Mouse (Mus musculus): ENCODE measurements at regions not wholly inside any gene's neighbourhood (a gene's known extent, or its start where the extent isn't known, plus 50 kb on each side); places are given as distances from the start of the nearest gene placed in this dataset.

- Histone ChIP-seq H3K4me2 (replicated peaks) (no peak overlapping the region), H3K27me3 (replicated peaks) (no peaks in the 10 kb centered on the region), H3K27ac (no peak overlapping the region), H3K9me3 (no peaks in the 10 kb centered on the region), H3K36me3 (no peaks in the 10 kb centered on the region), H3K9ac (no peak overlapping the region), H3K4me3 (no peak overlapping the region), H3K4me1 (peaks cover 6% of the 10 kb centered on the region)
- WGBS, result 71% methylated on average over 3 of the region's 3 CpGs
- no peak for ATAC-seq (ENCODE audit: low FRiP score, low read depth)
Observed at GRCm38 (mm10) chr12:102057979-102058378, 70.6 kb upstream of the Slc24a4 start.

GRCm38 (mm10) chr12:102058428-102058827 is 70.1 kb upstream of the Slc24a4 start:
- Histone ChIP-seq H3K4me1 (peaks cover 6% of the 10 kb centered on the region), H3K9me3 (no peaks in the 10 kb centered on the region), H3K4me2 (replicated peaks) (no peak overlapping the region), H3K27me3 (replicated peaks) (no peaks in the 10 kb centered on the region), H3K36me3 (no peaks in the 10 kb centered on the region), H3K27ac (no peak overlapping the region), H3K4me3 (no peak overlapping the region), H3K9ac (no peak overlapping the region)
- WGBS, result 72% methylated on average over 3 of the region's 3 CpGs
- peak; percentile 25; the same call in 1 of the 2 replicates for ATAC-seq (ENCODE audit: low FRiP score, low read depth)

DNA sequence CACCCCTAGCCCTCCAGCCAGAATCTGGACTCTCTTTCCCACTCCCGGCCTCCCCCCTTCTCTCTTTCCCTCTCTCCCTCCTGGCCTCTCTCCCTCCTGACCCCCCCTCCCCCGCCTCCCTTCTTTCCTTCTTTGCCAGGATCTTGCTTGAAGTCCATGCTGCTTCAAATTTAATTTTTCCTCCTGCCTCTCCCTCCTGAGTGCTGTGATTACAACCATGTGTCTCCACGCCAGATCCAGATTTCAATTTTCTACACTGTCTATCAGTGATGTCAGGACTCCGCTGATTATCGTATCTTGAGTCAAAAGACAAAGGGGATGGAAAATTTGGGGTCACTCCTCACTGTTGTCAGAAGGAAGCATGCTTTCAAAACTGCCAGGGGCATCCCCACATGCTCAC is 67.4 kb upstream of the Slc24a4 start:
- Histone ChIP-seq H3K4me2 (replicated peaks) (no peak overlapping the region), H3K36me3 (no peaks in the 10 kb centered on the region), H3K4me1 (peaks cover 6% of the 10 kb centered on the region), H3K4me3 (no peak overlapping the region), H3K27ac (no peak overlapping the region), H3K27me3 (replicated peaks) (no peaks in the 10 kb centered on the region), H3K9me3 (no peaks in the 10 kb centered on the region), H3K9ac (no peak overlapping the region)
- 79% methylated on average over 5 of the region's 5 CpGs for WGBS
- no peak for ATAC-seq (ENCODE audit: low FRiP score, low read depth)

GRCm38 (mm10) chr12:102061657-102062614 is 66.6 kb upstream of the Slc24a4 start:
- Histone ChIP-seq H3K9ac (no peak overlapping the region), H3K4me3 (no peak overlapping the region), H3K36me3 (no peaks in the 10 kb centered on the region), H3K27me3 (replicated peaks) (no peaks in the 10 kb centered on the region), H3K4me1 (peaks cover 6% of the 10 kb centered on the region), H3K9me3 (no peaks in the 10 kb centered on the region), H3K27ac (no peak overlapping the region), H3K4me2 (replicated peaks) (no peak overlapping the region)
- ATAC-seq (ENCODE audit: low FRiP score, low read depth), result no peak
- WGBS, result 75% methylated on average over 7 of the region's 7 CpGs

DNA sequence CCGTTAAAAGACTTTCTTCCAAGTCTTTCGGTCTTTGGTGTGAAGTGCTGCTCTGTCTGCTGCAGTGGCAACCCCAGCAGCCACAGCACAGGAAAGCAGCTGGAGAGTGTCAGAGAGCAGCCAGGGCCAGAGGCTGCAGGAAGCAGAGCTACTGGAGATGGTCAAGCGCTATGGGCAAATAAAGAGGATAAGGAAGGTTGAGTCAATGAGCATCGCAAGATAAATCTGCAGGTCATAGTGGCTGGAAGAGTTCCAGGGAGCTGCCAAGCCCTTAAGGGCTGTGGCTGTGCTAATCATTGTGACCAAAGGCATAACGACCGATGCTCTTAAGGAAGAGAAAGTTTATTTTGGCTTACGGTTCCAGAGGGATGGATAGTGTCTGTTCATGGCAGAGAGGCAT is 65.9 kb upstream of the Slc24a4 start:
- Histone ChIP-seq H3K27me3 (replicated peaks) (no peaks in the 10 kb centered on the region), H3K36me3 (no peaks in the 10 kb centered on the region), H3K27ac (no peak overlapping the region), H3K9me3 (no peaks in the 10 kb centered on the region), H3K4me2 (replicated peaks) (no peak overlapping the region), H3K4me3 (no peak overlapping the region), H3K4me1 (peaks cover 6% of the 10 kb centered on the region), H3K9ac (no peak overlapping the region)
- WGBS, result 84% methylated on average over 7 of the region's 7 CpGs
- no peak for ATAC-seq (ENCODE audit: low FRiP score, low read depth)

- Histone ChIP-seq H3K9ac (no peak overlapping the region), H3K4me1 (peaks cover 6% of the 10 kb centered on the region; the same call in 1 of the 2 replicates), H3K36me3 (no peaks in the 10 kb centered on the region), H3K4me2 (replicated peaks) (no peak overlapping the region), H3K9me3 (no peaks in the 10 kb centered on the region), H3K27ac (no peak overlapping the region), H3K4me3 (no peak overlapping the region), H3K27me3 (replicated peaks) (no peaks in the 10 kb centered on the region)
- no peak for ATAC-seq (ENCODE audit: low FRiP score, low read depth)
- 88% methylated on average over 6 of the region's 6 CpGs for WGBS
Observed at GRCm38 (mm10) chr12:102063211-102063610, 65.3 kb upstream of the Slc24a4 start.

- H3K27me3 ChIP-seq (replicated peaks), result no peaks in the 10 kb centered on the region
- H3K4me3 ChIP-seq, result no peak overlapping the region
- no peak for ATAC-seq (ENCODE audit: low FRiP score, low read depth)
- 59% methylated on average over 5 of the region's 5 CpGs for WGBS
- H3K36me3 ChIP-seq, result no peaks in the 10 kb centered on the region
- H3K27ac ChIP-seq, result no peak overlapping the region
- H3K9me3 ChIP-seq, result no peaks in the 10 kb centered on the region
- no peak overlapping the region for H3K9ac ChIP-seq
- H3K4me1 ChIP-seq, result no peaks in the 10 kb centered on the region
- H3K4me2 ChIP-seq (replicated peaks), result no peak overlapping the region
Observed at GRCm38 (mm10) chr12:102064710-102065325, 63.7 kb upstream of the Slc24a4 start.

GRCm38 (mm10) chr12:102067685-102068084 is 60.8 kb upstream of the Slc24a4 start:
- Histone ChIP-seq H3K27me3 (replicated peaks) (no peaks in the 10 kb centered on the region), H3K4me3 (no peak overlapping the region), H3K27ac (no peak overlapping the region), H3K4me2 (replicated peaks) (no peak overlapping the region), H3K9ac (no peak overlapping the region), H3K9me3 (no peaks in the 10 kb centered on the region), H3K36me3 (no peaks in the 10 kb centered on the region), H3K4me1 (no peaks in the 10 kb centered on the region)
- no peak for ATAC-seq (ENCODE audit: low FRiP score, low read depth)
- WGBS, result 95% methylated on average over 7 of the region's 7 CpGs

DNA sequence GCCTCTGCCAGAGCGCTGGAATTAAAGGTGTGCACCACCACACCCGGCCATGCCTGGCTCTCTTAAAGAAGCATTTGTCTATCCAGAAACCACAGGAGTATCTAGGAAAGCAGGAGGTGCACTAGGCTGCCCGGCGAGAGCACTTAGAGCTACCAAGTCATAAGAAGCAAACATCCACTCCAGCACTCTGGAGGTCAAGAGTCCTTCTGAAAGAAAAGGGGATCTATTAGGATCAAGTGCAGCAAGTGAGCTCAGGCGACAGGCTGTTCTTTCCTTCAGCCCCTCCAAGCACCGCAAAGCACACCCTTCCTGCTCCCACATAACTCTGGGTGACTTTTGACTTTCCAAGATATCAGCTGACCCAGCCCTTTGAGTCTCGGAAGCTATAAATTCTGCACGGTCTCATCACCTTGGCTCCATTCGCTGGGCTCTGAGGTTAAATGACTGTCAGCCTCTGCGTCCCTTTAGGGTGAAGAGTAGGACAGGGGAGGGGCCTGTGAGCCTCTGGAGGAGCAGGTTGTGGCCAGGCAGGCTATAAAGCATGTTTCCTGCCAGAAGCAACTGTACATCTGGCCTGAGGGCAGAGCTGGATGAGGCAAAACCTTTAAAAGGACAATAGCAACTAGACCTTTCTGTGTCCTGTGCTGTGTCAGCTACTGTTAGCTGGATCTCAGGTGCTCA is 58.9 kb upstream of the Slc24a4 start:
- Histone ChIP-seq H3K36me3 (no peaks in the 10 kb centered on the region), H3K4me1 (no peaks in the 10 kb centered on the region), H3K4me2 (replicated peaks) (no peak overlapping the region), H3K27ac (no peak overlapping the region), H3K9ac (no peak overlapping the region), H3K27me3 (replicated peaks) (no peaks in the 10 kb centered on the region), H3K9me3 (no peaks in the 10 kb centered on the region), H3K4me3 (no peak overlapping the region)
- 63% methylated on average over 10 of the region's 10 CpGs for WGBS
- no peak for ATAC-seq (ENCODE audit: low FRiP score, low read depth)

DNA sequence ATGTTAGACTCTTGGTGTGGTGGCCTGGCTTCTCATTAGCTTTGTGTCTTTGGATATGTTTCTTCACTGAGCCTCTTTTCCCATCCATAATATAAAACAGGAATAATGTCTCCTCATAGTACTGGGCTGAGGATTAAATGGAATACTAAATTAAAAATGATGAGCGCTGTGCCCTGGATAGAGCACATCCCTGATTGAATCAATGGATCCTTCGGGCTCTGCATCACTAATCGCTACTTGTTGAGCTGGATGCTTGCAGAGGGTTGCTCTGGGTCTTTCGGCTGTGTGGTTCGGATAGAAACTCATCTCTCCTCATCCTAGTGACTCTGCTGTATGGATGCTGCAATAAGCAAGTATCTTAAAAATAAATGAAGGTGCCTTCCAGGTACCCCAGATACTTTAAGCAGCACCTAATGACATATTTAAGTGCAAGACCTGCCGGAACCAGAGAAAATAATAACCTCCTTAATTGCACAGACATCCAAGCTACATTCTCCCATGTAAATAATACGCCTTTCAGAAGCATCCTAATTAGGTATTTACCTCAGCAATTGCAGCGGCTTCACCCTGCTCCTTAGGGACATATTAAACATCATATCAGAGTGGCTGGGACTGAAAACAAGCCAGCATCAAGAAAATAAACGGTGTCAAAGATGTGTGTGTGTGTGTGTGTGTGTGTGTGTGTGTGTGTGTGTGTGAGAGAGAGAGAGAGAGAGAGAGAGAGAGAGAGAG is 56.5 kb upstream of the Slc24a4 start:
- H3K27ac ChIP-seq, result no peak overlapping the region
- no peaks in the 10 kb centered on the region for H3K4me1 ChIP-seq
- H3K4me2 ChIP-seq (replicated peaks), result no peak overlapping the region
- no peaks in the 10 kb centered on the region for H3K9me3 ChIP-seq
- no peak overlapping the region for H3K9ac ChIP-seq
- no peak for ATAC-seq (ENCODE audit: low FRiP score, low read depth)
- 77% methylated on average over 9 of the region's 9 CpGs for WGBS
- H3K36me3 ChIP-seq, result no peaks in the 10 kb centered on the region
- no peaks in the 10 kb centered on the region for H3K27me3 ChIP-seq (replicated peaks)
- no peak overlapping the region for H3K4me3 ChIP-seq

DNA sequence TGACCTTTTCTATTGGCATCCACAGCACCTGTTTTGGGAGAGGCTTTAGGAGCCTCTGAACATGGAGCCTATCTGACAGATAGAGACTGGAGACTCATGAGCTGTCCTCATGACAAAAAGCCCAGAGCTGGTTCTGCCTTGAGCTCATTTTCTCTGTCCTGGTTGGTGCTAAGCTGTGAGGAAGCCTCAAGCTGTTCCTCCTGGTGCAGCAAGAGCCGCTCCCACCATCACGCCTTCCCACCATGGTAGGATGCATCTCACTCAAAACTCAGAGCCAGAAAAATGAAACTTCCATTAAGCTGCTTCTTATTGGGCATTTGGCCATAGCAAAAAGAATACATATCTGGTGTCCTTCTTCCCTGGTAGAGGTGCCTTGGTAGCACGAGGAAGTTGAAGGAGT is 55.0 kb upstream of the Slc24a4 start:
- Histone ChIP-seq H3K4me3 (no peak overlapping the region), H3K4me2 (replicated peaks) (no peak overlapping the region), H3K27ac (no peak overlapping the region), H3K36me3 (no peaks in the 10 kb centered on the region), H3K9ac (no peak overlapping the region), H3K27me3 (replicated peaks) (no peaks in the 10 kb centered on the region), H3K9me3 (no peaks in the 10 kb centered on the region), H3K4me1 (no peaks in the 10 kb centered on the region)
- 94% methylated on average over 3 of the region's 3 CpGs for WGBS
- ATAC-seq (ENCODE audit: low FRiP score, low read depth), result no peak

- no peaks in the 10 kb centered on the region for H3K36me3 ChIP-seq
- no peak overlapping the region for H3K9ac ChIP-seq
- no peaks in the 10 kb centered on the region for H3K4me1 ChIP-seq
- 55% methylated on average over 5 of the region's 5 CpGs for WGBS
- no peak overlapping the region for H3K4me3 ChIP-seq
- no peak for ATAC-seq (ENCODE audit: low FRiP score, low read depth)
- no peaks in the 10 kb centered on the region for H3K27me3 ChIP-seq (replicated peaks)
- H3K9me3 ChIP-seq, result no peaks in the 10 kb centered on the region
- no peak overlapping the region for H3K4me2 ChIP-seq (replicated peaks)
- H3K27ac ChIP-seq, result no peak overlapping the region
Observed at GRCm38 (mm10) chr12:102076298-102076697, 52.2 kb upstream of the Slc24a4 start.
